Mouse (Mus musculus): Measurements from ENCODE around the gene Igfbpl1.

DNA sequence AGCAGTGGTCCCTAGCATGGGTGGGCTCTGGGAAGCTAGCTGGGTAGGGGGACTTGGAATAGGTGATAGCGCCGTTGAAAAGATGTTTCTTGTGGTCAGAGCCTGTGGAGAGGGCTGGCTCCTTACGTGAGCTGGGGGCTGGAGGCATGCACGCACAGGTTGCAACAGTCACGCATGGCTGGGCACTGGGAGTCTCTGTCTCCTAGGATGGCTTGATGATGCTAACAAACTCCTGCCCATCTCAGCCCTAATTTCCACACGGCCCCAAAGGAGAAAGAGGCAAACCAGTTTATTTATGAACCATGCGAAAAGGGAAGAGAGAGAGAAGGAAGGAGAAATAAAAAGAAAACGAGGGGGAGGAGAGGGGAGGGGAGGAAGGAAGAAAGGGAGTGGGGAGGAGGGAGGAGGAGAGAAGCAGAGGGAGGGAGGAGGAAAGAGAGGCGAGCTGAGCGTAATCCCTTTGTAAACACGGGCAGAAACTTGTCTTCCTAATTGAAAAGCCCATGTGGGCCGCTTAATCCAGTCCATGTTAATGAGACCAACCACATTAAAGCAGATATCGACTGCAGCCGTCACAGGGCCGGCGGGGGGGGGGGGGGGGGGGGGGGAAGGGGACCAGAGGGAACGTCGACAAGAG is 61.0 kb downstream of the Igfbpl1 start:
- TF ChIP-seq POLR2A (IDR thresholded peaks at IDR 0.05; ENCODE audit: borderline replicate concordance, low read depth, low read length), result no peak
- no peak for TF ChIP-seq CTCF (IDR thresholded peaks at IDR 0.05; ENCODE audit: low read depth, low read length)

Data from bone marrow macrophage, adult 2 months (primary cell).